Mouse (Mus musculus): ENCODE measurements around the gene Sp6. TPM values are rescaled to one million over a fixed set of nuclear protein-coding genes. Genes with fewer than 3 reads are reported as not detected.

The Sp6 gene
- total RNA-seq (2021) (under 1 TPM; 0.11 to 0.21 TPM), polyA plus RNA-seq (2012; rRNA removed) (0.21 and 0.23 TPM in 2 replicates)
- long read RNA-seq = 0 reads

GRCm38 (mm10) chr11:97013121-97013670 is at the start of gene Sp6:
TSS of gene Sp6 (plus strand) at chr11:97013394.
- Histone ChIP-seq H3K79me2 (replicated peaks; ENCODE audit: control insufficient read depth, insufficient read depth, low read length) (no peaks in the 10 kb centered on the region), H3K4me1 (ENCODE audit: control insufficient read depth, insufficient read depth, low read length) (no peaks in the 10 kb centered on the region), H3K27ac (no peak within 1 kb of the TSS), H3K4me3 (no peak within 1 kb of the TSS), H3K9ac (ENCODE audit: low read depth, low read length) (no peak within 1 kb of the TSS), H3K36me3 (ENCODE audit: control insufficient read depth, insufficient read depth, low read length) (no peaks in the 10 kb centered on the region), H3K27me3 (ENCODE audit: control insufficient read depth, insufficient read depth, low read length) (peaks cover 13% of the 10 kb centered on the region)
- intact Hi-C loops (cut with DNase I) = no loop called here
- TF ChIP-seq EP300 (IDR thresholded peaks at IDR 0.05; ENCODE audit: insufficient read depth, low read depth, low read length) (no peak), CTCF (IDR thresholded peaks at IDR 0.05) (no peak), POLR2A (IDR thresholded peaks at IDR 0.05; ENCODE audit: insufficient read depth, low read depth, low read length) (no peak)
- 15% methylated on average over 8 of the region's 8 CpGs for WGBS
- DNase-seq = no peak

DNA sequence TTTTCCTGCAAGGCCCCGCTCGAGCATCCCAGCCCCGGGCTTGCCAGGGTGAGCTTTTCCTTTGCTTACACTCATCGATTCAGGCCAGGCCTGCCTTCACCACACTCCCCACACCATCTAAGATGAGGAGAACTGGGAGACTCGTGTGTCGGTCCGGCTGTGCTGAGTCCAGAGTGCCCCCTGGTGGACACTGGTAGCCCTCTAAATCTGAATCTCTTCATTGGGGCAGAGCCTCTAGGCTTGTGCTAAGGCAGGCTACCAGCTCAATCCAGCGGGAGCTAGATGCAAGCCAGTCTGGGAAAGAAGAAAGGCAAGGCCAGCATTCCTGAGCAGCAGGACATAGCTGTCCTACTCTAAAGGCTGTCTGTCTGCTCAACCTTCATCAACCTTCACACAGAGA is 49.6 kb upstream of the Sp6 start:
- DNase-seq = peak; percentile 86 to 88
- H3K36me3 ChIP-seq (ENCODE audit: control insufficient read depth, insufficient read depth, low read length) = no peaks in the 10 kb centered on the region; the same call in 1 of the 2 replicates
- intact Hi-C loops (cut with DNase I) = loop anchor here (1.0 to 5.0 kb wide), 3 partner anchors 19 to 101 kb away; no protein-coding TSS in a partner anchor
- no peak overlapping the region for H3K4me3 ChIP-seq
- WGBS = 11% methylated on average over 8 of the region's 8 CpGs
- no peaks in the 10 kb centered on the region for H3K27me3 ChIP-seq (ENCODE audit: control insufficient read depth, insufficient read depth, low read length)
- no peaks in the 10 kb centered on the region for H3K79me2 ChIP-seq (replicated peaks; ENCODE audit: control insufficient read depth, insufficient read depth, low read length)
- TF ChIP-seq CTCF (IDR thresholded peaks at IDR 0.05) = peak; percentile 92
- peak; percentile 65; the same call in 1 of the 2 replicates for TF ChIP-seq EP300 (IDR thresholded peaks at IDR 0.05; ENCODE audit: insufficient read depth, low read depth, low read length)
- no peak for TF ChIP-seq POLR2A (IDR thresholded peaks at IDR 0.05; ENCODE audit: insufficient read depth, low read depth, low read length)
- H3K27ac ChIP-seq = no peak overlapping the region; the same call in 1 of the 2 replicates
- H3K9ac ChIP-seq (ENCODE audit: low read depth, low read length) = no peak overlapping the region
- H3K4me1 ChIP-seq (ENCODE audit: control insufficient read depth, insufficient read depth, low read length) = peaks cover 12% of the 10 kb centered on the region

- no peak overlapping the region for H3K4me3 ChIP-seq
- 91% methylated on average over 3 of the region's 3 CpGs for WGBS
- peak overlapping the region; percentile 94; the same call in 1 of the 2 replicates for H3K27ac ChIP-seq
- no peak overlapping the region for H3K9ac ChIP-seq (ENCODE audit: low read depth, low read length)
- no peak for DNase-seq
- peaks cover 6% of the 10 kb centered on the region for H3K36me3 ChIP-seq (ENCODE audit: control insufficient read depth, insufficient read depth, low read length)
- no peak for TF ChIP-seq POLR2A (IDR thresholded peaks at IDR 0.05; ENCODE audit: insufficient read depth, low read depth, low read length)
- TF ChIP-seq EP300 (IDR thresholded peaks at IDR 0.05; ENCODE audit: insufficient read depth, low read depth, low read length) = no peak
- TF ChIP-seq CTCF (IDR thresholded peaks at IDR 0.05) = no peak
- H3K27me3 ChIP-seq (ENCODE audit: control insufficient read depth, insufficient read depth, low read length) = no peaks in the 10 kb centered on the region
- intact Hi-C loops (cut with DNase I) = loop anchor here (5.0 kb wide), 1 partner anchor 139 kb away; the partner anchor contains the start of gene Nfe2l1
- H3K79me2 ChIP-seq (replicated peaks; ENCODE audit: control insufficient read depth, insufficient read depth, low read length) = no peaks in the 10 kb centered on the region
- H3K4me1 ChIP-seq (ENCODE audit: control insufficient read depth, insufficient read depth, low read length) = peaks cover 31% of the 10 kb centered on the region
These were observed 47.0 kb upstream of the Sp6 start for GRCm38 (mm10) chr11:96966172-96966571.

- peak; percentile 54 to 60 for DNase-seq
- intact Hi-C loops (cut with DNase I) = loop anchor here (5.0 kb wide), 1 partner anchor 140 kb away; the partner anchor contains the start of gene Nfe2l1
- peak overlapping the region; percentile 41 for H3K4me3 ChIP-seq
- 25% methylated on average over 13 of the region's 13 CpGs for WGBS
- no peaks in the 10 kb centered on the region for H3K27me3 ChIP-seq (ENCODE audit: control insufficient read depth, insufficient read depth, low read length)
- H3K79me2 ChIP-seq (replicated peaks; ENCODE audit: control insufficient read depth, insufficient read depth, low read length) = no peaks in the 10 kb centered on the region
- H3K36me3 ChIP-seq (ENCODE audit: control insufficient read depth, insufficient read depth, low read length) = peaks cover 6% of the 10 kb centered on the region
- H3K27ac ChIP-seq = peak overlapping the region; percentile 94
- peak overlapping the region; percentile 35 for H3K9ac ChIP-seq (ENCODE audit: low read depth, low read length)
- TF ChIP-seq CTCF (IDR thresholded peaks at IDR 0.05) (no peak), EP300 (IDR thresholded peaks at IDR 0.05; ENCODE audit: insufficient read depth, low read depth, low read length) (no peak), POLR2A (IDR thresholded peaks at IDR 0.05; ENCODE audit: insufficient read depth, low read depth, low read length) (peak; percentile 73)
- H3K4me1 ChIP-seq (ENCODE audit: control insufficient read depth, insufficient read depth, low read length) = peaks cover 37% of the 10 kb centered on the region
These were observed 46.2 kb upstream of the Sp6 start for GRCm38 (mm10) chr11:96966914-96967543.

GRCm38 (mm10) chr11:96967544-96968269 is 45.5 kb upstream of the Sp6 start:
- H3K4me3 ChIP-seq = peak overlapping the region; percentile 41
- 36% methylated on average over 11 of the region's 11 CpGs for WGBS

More at GRCm38 (mm10) chr11:96967544-96968269, 45.5 kb upstream of the Sp6 start:
- Histone ChIP-seq H3K36me3 (ENCODE audit: control insufficient read depth, insufficient read depth, low read length) (peaks cover 6% of the 10 kb centered on the region), H3K79me2 (replicated peaks; ENCODE audit: control insufficient read depth, insufficient read depth, low read length) (no peaks in the 10 kb centered on the region), H3K27ac (peak overlapping the region; percentile 94), H3K9ac (ENCODE audit: low read depth, low read length) (peak overlapping the region; percentile 51), H3K4me1 (ENCODE audit: control insufficient read depth, insufficient read depth, low read length) (peaks cover 42% of the 10 kb centered on the region), H3K27me3 (ENCODE audit: control insufficient read depth, insufficient read depth, low read length) (no peaks in the 10 kb centered on the region)
- intact Hi-C loops (cut with DNase I) = loop anchor here (5.0 kb wide), 1 partner anchor 140 kb away; the partner anchor contains the start of gene Nfe2l1
- no peak for TF ChIP-seq CTCF (IDR thresholded peaks at IDR 0.05)
- TF ChIP-seq POLR2A (IDR thresholded peaks at IDR 0.05; ENCODE audit: insufficient read depth, low read depth, low read length) = no peak
- no peak for TF ChIP-seq EP300 (IDR thresholded peaks at IDR 0.05; ENCODE audit: insufficient read depth, low read depth, low read length)
- no peak for DNase-seq

Measured in heart, adult 2 months (tissue).